Mouse (Mus musculus) olfactory bulb, adult 2 months (tissue): ENCODE results near the gene Ptrh2. TPM values are rescaled to one million over a fixed set of nuclear protein-coding genes. Genes with fewer than 3 reads are reported as not detected.

Experiments
- H3K27ac ChIP-seq: fragments of 200-500 bp; 2 replicates; pipeline ENCODE4 v1.5.1; 2012; ENCODE audit warnings: low read depth, low read length; ENCODE audit not compliant: insufficient read depth
- H3K4me1 ChIP-seq: fragments of 200-500 bp; 2 replicates; pipeline ENCODE4 v1.6.1; 2012; ENCODE audit warnings: low read length; ENCODE audit not compliant: control insufficient read depth, insufficient read depth
- H3K4me3 ChIP-seq: fragments of 200-500 bp; 2 replicates; pipeline ENCODE4 v1.5.1; 2012; ENCODE audit warnings: mild to moderate bottlenecking, low read depth, low read length, moderate library complexity; ENCODE audit not compliant: insufficient read depth
- CTCF ChIP-seq: fragments of 200-500 bp; IDR thresholded peaks from 2 replicates; pipeline ENCODE4 v1.5.1; 2012; ENCODE audit warnings: low read depth, mild to moderate bottlenecking, low read length, moderate library complexity; ENCODE audit not compliant: insufficient read depth
- POLR2A ChIP-seq: fragments of 200-500 bp; IDR thresholded peaks from 2 replicates; pipeline ENCODE4 v1.6.1; 2012; ENCODE audit warnings: mild to moderate bottlenecking, low read depth, low read length, moderate library complexity; ENCODE audit not compliant: insufficient read depth
- WGBS: fragments of 180-500 bp; shearing (Covaris S2); methylation state at CpG from one replicate; pipeline ENCODE4 v1.1.7; 2018; 5-methylcytosine and 5-hydroxymethylcytosine counted together
- polyA plus RNA-seq: library from polyadenylated mRNA; stranded (reverse); fragments of >200 nt; gene quantifications from 2 replicates; pipeline ENCODE4 v1.2.4, GENCODE M21; 2012; ENCODE audit warnings: low replicate concordance; ENCODE audit not compliant: missing spikeins, insufficient read depth, insufficient read length

Ptrh2 gene
- polyA plus RNA-seq, result not detected in 2 replicates

- Histone ChIP-seq H3K27ac (peak within 1 kb of the TSS; percentile 50), H3K4me1 (peaks cover 4% of the 10 kb centered on the region; the same call in 1 of the 2 replicates), H3K4me3 (peak within 1 kb of the TSS; percentile 95)
- peak; percentile 87 for TF ChIP-seq POLR2A
- TF ChIP-seq CTCF, result no peak
- under 1% methylated on average over 56 of the region's 56 CpGs for WGBS
Observed at GRCm38 (mm10) chr11:86683395-86684125, at the start of gene Ptrh2, which contains the start of gene Vmp1. TSS of gene Ptrh2 (plus strand) at chr11:86683985. TSS of gene Vmp1 (minus strand) at chr11:86683836.

- no peak overlapping the region for H3K27ac ChIP-seq
- H3K4me3 ChIP-seq, result no peak overlapping the region
- no peaks in the 10 kb centered on the region for H3K4me1 ChIP-seq
- TF ChIP-seq CTCF, result no peak
- 92% methylated on average over 6 of the region's 6 CpGs for WGBS
Observed at GRCm38 (mm10) chr11:86634396-86634795, 49.4 kb upstream of the Ptrh2 start.

- TF ChIP-seq CTCF (no peak), POLR2A (no peak)
- no peak overlapping the region for H3K4me3 ChIP-seq
- no peaks in the 10 kb centered on the region for H3K4me1 ChIP-seq
- H3K27ac ChIP-seq, result no peak overlapping the region
- 90% methylated on average over 2 of the region's 2 CpGs for WGBS
Observed at GRCm38 (mm10) chr11:86637697-86638096, 46.1 kb upstream of the Ptrh2 start.

GRCm38 (mm10) chr11:86641714-86642113 is 42.1 kb upstream of the Ptrh2 start:
- Histone ChIP-seq H3K4me3 (no peak overlapping the region), H3K4me1 (no peaks in the 10 kb centered on the region), H3K27ac (no peak overlapping the region)
- WGBS, result 82% methylated on average over 4 of the region's 4 CpGs
- TF ChIP-seq POLR2A (no peak), CTCF (no peak)

GRCm38 (mm10) chr11:86644553-86644952 is 39.2 kb upstream of the Ptrh2 start:
- Histone ChIP-seq H3K27ac (no peak overlapping the region), H3K4me3 (no peak overlapping the region), H3K4me1 (no peaks in the 10 kb centered on the region)
- WGBS, result 97% methylated on average over 4 of the region's 4 CpGs
- TF ChIP-seq POLR2A (no peak), CTCF (no peak)

- TF ChIP-seq POLR2A, result no peak
- TF ChIP-seq CTCF, result no peak
Observed at GRCm38 (mm10) chr11:86646136-86646834, 37.5 kb upstream of the Ptrh2 start.

GRCm38 (mm10) chr11:86646885-86647459 is 36.8 kb upstream of the Ptrh2 start:
- TF ChIP-seq CTCF (no peak), POLR2A (no peak)
- H3K4me1 ChIP-seq, result no peaks in the 10 kb centered on the region
- H3K4me3 ChIP-seq, result no peak overlapping the region
- 85% methylated on average over 3 of the region's 3 CpGs for WGBS
- H3K27ac ChIP-seq, result no peak overlapping the region

More at GRCm38 (mm10) chr11:86646136-86646834, 37.5 kb upstream of the Ptrh2 start:
- no peak overlapping the region for H3K27ac ChIP-seq
- no peaks in the 10 kb centered on the region for H3K4me1 ChIP-seq
- no peak overlapping the region for H3K4me3 ChIP-seq
- WGBS, result 50% methylated on average over 7 of the region's 7 CpGs

GRCm38 (mm10) chr11:86647706-86648447 is 35.9 kb upstream of the Ptrh2 start:
- Histone ChIP-seq H3K4me3 (no peak overlapping the region), H3K4me1 (no peaks in the 10 kb centered on the region), H3K27ac (no peak overlapping the region)
- WGBS, result 79% methylated on average over 15 of the region's 15 CpGs
- TF ChIP-seq CTCF (no peak), POLR2A (no peak)
